Mouse (Mus musculus): ENCODE data around the gene Etfa.

DNA sequence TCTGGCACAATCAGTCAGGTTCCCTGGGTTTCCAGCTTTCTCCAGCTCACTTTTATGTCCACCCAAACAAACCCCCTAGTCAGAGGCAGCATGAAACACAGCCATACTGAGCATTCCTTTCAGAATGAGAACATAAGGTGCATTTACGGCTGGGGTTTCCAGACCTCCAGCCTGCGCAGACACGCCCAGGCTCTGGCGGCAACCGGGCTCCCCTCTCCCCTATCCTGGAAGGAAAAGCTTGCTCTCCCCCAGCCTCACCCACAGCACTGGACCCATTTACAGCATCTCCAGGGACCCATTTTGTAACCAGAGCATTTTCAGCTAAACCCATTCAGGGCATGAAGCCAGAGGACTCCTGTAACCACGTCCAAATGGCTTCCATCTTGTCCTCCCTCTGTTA lies 62.0 kb downstream of the Etfa start:
- TF ChIP-seq CTCF (IDR thresholded peaks at IDR 0.05; ENCODE audit: low read depth) (no peak), EP300 (IDR thresholded peaks at IDR 0.05; ENCODE audit: low read depth) (no peak)
